Mouse (Mus musculus) CH12F3 (cell line): Measurements from ENCODE around the gene Mpped2.

Experiments used
- in situ Hi-C: fragments of 300-500 bp; cut with MboI; formaldehyde crosslinking; loops from 2 replicates; pipeline ENCODE4 v1.14.3; 2020; ENCODE audit warnings: low sequenced_read_pairs

Mpped2 gene

GRCm38 (mm10) chr2:106744601-106745000 lies 51.5 kb downstream of the Mpped2 start:
- in situ Hi-C loops, result no loop called here

GRCm38 (mm10) chr2:106745364-106745763 lies 52.3 kb downstream of the Mpped2 start:
- in situ Hi-C loops, result no loop called here

- in situ Hi-C loops, result no loop called here
Measured at GRCm38 (mm10) chr2:106746211-106746610, 53.1 kb downstream of the Mpped2 start.

- in situ Hi-C loops, result no loop called here
Measured at GRCm38 (mm10) chr2:106746905-106747304, 53.8 kb downstream of the Mpped2 start.

GRCm38 (mm10) chr2:106747342-106747741 lies 54.3 kb downstream of the Mpped2 start:
- in situ Hi-C loops, result no loop called here

GRCm38 (mm10) chr2:106750878-106751277 lies 57.8 kb downstream of the Mpped2 start:
- in situ Hi-C loops, result no loop called here

GRCm38 (mm10) chr2:106753703-106754102 lies 60.6 kb downstream of the Mpped2 start:
- in situ Hi-C loops, result no loop called here

GRCm38 (mm10) chr2:106754696-106755095 lies 61.6 kb downstream of the Mpped2 start:
- in situ Hi-C loops, result no loop called here

GRCm38 (mm10) chr2:106756354-106757103 lies 63.5 kb downstream of the Mpped2 start:
- in situ Hi-C loops, result no loop called here

- in situ Hi-C loops, result no loop called here
Measured at GRCm38 (mm10) chr2:106762920-106763319, 69.9 kb downstream of the Mpped2 start.

GRCm38 (mm10) chr2:106769236-106769635 lies 76.2 kb downstream of the Mpped2 start:
- in situ Hi-C loops, result no loop called here

GRCm38 (mm10) chr2:106772643-106773042 lies 79.6 kb downstream of the Mpped2 start:
- in situ Hi-C loops, result no loop called here

GRCm38 (mm10) chr2:106774251-106775196 lies 81.5 kb downstream of the Mpped2 start:
- in situ Hi-C loops, result no loop called here

GRCm38 (mm10) chr2:106775994-106776393 lies 82.9 kb downstream of the Mpped2 start:
- in situ Hi-C loops, result no loop called here

GRCm38 (mm10) chr2:106778861-106779516 lies 85.9 kb downstream of the Mpped2 start:
- in situ Hi-C loops, result no loop called here

- in situ Hi-C loops, result no loop called here
Measured at GRCm38 (mm10) chr2:106781181-106782179, 88.4 kb downstream of the Mpped2 start.

GRCm38 (mm10) chr2:106783311-106783710 lies 90.2 kb downstream of the Mpped2 start:
- in situ Hi-C loops, result no loop called here

GRCm38 (mm10) chr2:106788055-106788454 lies 95.0 kb downstream of the Mpped2 start:
- in situ Hi-C loops, result no loop called here

GRCm38 (mm10) chr2:106788573-106788972 lies 95.5 kb downstream of the Mpped2 start:
- in situ Hi-C loops, result no loop called here

GRCm38 (mm10) chr2:106789694-106790328 lies 96.7 kb downstream of the Mpped2 start:
- in situ Hi-C loops, result no loop called here
